Mouse (Mus musculus): ENCODE measurements at regions not wholly inside any gene's neighbourhood (a gene's known extent, or its start where the extent isn't known, plus 50 kb on each side); places are given as distances from the start of the nearest gene placed in this dataset.

DNA sequence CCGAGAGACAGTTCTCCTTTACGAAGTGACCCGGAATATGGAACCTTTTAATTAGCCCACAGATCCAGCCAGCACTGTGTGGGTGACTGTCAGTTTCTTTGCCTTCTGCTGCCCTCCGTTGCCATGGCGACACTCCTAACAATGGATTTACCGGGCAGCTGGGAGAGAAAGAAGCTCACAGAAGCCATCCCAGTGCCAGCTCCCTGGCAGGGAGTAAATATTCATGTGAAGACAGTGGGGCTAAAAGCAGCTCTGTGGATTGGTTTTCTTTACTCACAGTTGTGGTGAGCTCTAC is 131.3 kb downstream of the Med10 start:
- H3K4me3 ChIP-seq (ENCODE audit: control insufficient read depth, insufficient read depth, low read length): no peak overlapping the region
- WGBS: 76% methylated on average over 6 of the region's 6 CpGs
- H3K36me3 ChIP-seq (ENCODE audit: control insufficient read depth, insufficient read depth, low read length): no peaks in the 10 kb centered on the region
- no peak for DNase-seq
- no peak overlapping the region for H3K27ac ChIP-seq (ENCODE audit: control insufficient read depth, insufficient read depth, low read length)
- H3K4me1 ChIP-seq (replicated peaks; ENCODE audit: control insufficient read depth, insufficient read depth, low read length): no peaks in the 10 kb centered on the region
- TF ChIP-seq CTCF (IDR thresholded peaks at IDR 0.05; ENCODE audit: borderline replicate concordance, control insufficient read depth, extremely low read depth, insufficient read depth, low read length, poor library complexity) (no peak), POLR2A (IDR thresholded peaks at IDR 0.05; ENCODE audit: control insufficient read depth, extremely low read depth, insufficient read depth, low read length, poor library complexity) (no peak)
- no peaks in the 10 kb centered on the region for H3K27me3 ChIP-seq (ENCODE audit: control insufficient read depth, insufficient read depth, low read length)

DNA sequence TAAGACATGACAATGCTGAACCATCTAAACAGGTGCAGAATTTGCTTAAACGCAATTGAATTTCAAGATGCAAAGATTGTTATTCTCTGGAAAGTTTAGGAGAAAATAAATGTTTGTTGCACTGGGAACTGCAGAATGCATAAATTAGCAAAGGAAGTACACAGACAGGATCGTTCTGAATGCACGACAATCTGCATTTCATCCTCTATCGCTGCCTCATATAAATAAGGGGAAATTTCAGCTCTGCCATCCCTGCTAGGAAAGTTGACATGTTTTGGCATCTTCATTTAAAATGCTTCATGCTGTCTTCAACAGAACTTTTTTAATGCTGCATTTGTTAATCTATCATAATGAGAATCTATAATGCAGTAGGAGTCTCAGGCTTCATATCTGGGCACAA is 137.6 kb downstream of the Med10 start:
- H3K27me3 ChIP-seq (ENCODE audit: control insufficient read depth, insufficient read depth, low read length): no peaks in the 10 kb centered on the region
- TF ChIP-seq CTCF (IDR thresholded peaks at IDR 0.05; ENCODE audit: borderline replicate concordance, control insufficient read depth, extremely low read depth, insufficient read depth, low read length, poor library complexity): no peak
- TF ChIP-seq POLR2A (IDR thresholded peaks at IDR 0.05; ENCODE audit: control insufficient read depth, extremely low read depth, insufficient read depth, low read length, poor library complexity): no peak
- 92% methylated on average over 4 of the region's 4 CpGs for WGBS
- no peak for DNase-seq
- no peaks in the 10 kb centered on the region for H3K36me3 ChIP-seq (ENCODE audit: control insufficient read depth, insufficient read depth, low read length)
- H3K27ac ChIP-seq (ENCODE audit: control insufficient read depth, insufficient read depth, low read length): no peak overlapping the region
- H3K4me1 ChIP-seq (replicated peaks; ENCODE audit: control insufficient read depth, insufficient read depth, low read length): no peaks in the 10 kb centered on the region
- no peak overlapping the region for H3K4me3 ChIP-seq (ENCODE audit: control insufficient read depth, insufficient read depth, low read length)

- Histone ChIP-seq H3K36me3 (ENCODE audit: control insufficient read depth, insufficient read depth, low read length) (no peaks in the 10 kb centered on the region), H3K4me3 (ENCODE audit: control insufficient read depth, insufficient read depth, low read length) (no peak overlapping the region), H3K27ac (ENCODE audit: control insufficient read depth, insufficient read depth, low read length) (no peak overlapping the region), H3K4me1 (replicated peaks; ENCODE audit: control insufficient read depth, insufficient read depth, low read length) (no peaks in the 10 kb centered on the region), H3K27me3 (ENCODE audit: control insufficient read depth, insufficient read depth, low read length) (no peaks in the 10 kb centered on the region)
- no peak for DNase-seq
- TF ChIP-seq POLR2A (IDR thresholded peaks at IDR 0.05; ENCODE audit: control insufficient read depth, extremely low read depth, insufficient read depth, low read length, poor library complexity) (no peak), CTCF (IDR thresholded peaks at IDR 0.05; ENCODE audit: borderline replicate concordance, control insufficient read depth, extremely low read depth, insufficient read depth, low read length, poor library complexity) (no peak)
- WGBS: 41% methylated on average over 1 of the region's 1 CpGs
Observed at GRCm38 (mm10) chr13:69944651-69945050, 142.5 kb downstream of the Med10 start.

GRCm38 (mm10) chr13:69946615-69947014 is 144.4 kb downstream of the Med10 start:
- Histone ChIP-seq H3K36me3 (ENCODE audit: control insufficient read depth, insufficient read depth, low read length) (no peaks in the 10 kb centered on the region), H3K27me3 (ENCODE audit: control insufficient read depth, insufficient read depth, low read length) (no peaks in the 10 kb centered on the region), H3K27ac (ENCODE audit: control insufficient read depth, insufficient read depth, low read length) (no peak overlapping the region), H3K4me3 (ENCODE audit: control insufficient read depth, insufficient read depth, low read length) (no peak overlapping the region), H3K4me1 (replicated peaks; ENCODE audit: control insufficient read depth, insufficient read depth, low read length) (no peaks in the 10 kb centered on the region)
- DNase-seq: no peak
- TF ChIP-seq POLR2A (IDR thresholded peaks at IDR 0.05; ENCODE audit: control insufficient read depth, extremely low read depth, insufficient read depth, low read length, poor library complexity): no peak
- 78% methylated on average over 7 of the region's 7 CpGs for WGBS

DNA sequence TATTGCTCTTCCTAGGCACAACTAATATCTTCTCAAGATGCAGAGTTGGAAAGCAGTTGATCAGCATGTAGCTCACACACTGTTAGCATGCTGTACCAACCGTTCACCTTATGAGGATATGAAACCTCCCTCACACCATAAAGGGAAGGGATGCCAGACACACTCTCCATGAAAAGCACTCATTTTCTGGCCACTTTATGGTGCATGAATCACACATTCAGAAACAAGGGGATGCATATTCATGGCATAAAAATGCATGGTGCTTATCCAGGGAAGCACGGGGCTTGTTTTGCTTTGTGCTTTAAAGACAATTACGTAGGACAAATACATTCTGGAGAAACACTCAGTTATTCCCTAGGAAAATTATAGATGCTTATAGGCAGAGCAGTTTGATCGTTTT is 149.9 kb downstream of the Med10 start:
- Histone ChIP-seq H3K27ac (ENCODE audit: control insufficient read depth, insufficient read depth, low read length) (no peak overlapping the region), H3K4me1 (replicated peaks; ENCODE audit: control insufficient read depth, insufficient read depth, low read length) (no peaks in the 10 kb centered on the region), H3K27me3 (ENCODE audit: control insufficient read depth, insufficient read depth, low read length) (no peaks in the 10 kb centered on the region), H3K4me3 (ENCODE audit: control insufficient read depth, insufficient read depth, low read length) (no peak overlapping the region), H3K36me3 (ENCODE audit: control insufficient read depth, insufficient read depth, low read length) (no peaks in the 10 kb centered on the region)
- no peak for DNase-seq
- 95% methylated on average over 4 of the region's 4 CpGs for WGBS
- no peak for TF ChIP-seq CTCF (IDR thresholded peaks at IDR 0.05; ENCODE audit: borderline replicate concordance, control insufficient read depth, extremely low read depth, insufficient read depth, low read length, poor library complexity)
- TF ChIP-seq POLR2A (IDR thresholded peaks at IDR 0.05; ENCODE audit: control insufficient read depth, extremely low read depth, insufficient read depth, low read length, poor library complexity): no peak

GRCm38 (mm10) chr13:69954171-69954570 is 152.0 kb downstream of the Med10 start:
- Histone ChIP-seq H3K4me1 (replicated peaks; ENCODE audit: control insufficient read depth, insufficient read depth, low read length) (no peaks in the 10 kb centered on the region), H3K4me3 (ENCODE audit: control insufficient read depth, insufficient read depth, low read length) (no peak overlapping the region), H3K27ac (ENCODE audit: control insufficient read depth, insufficient read depth, low read length) (no peak overlapping the region), H3K27me3 (ENCODE audit: control insufficient read depth, insufficient read depth, low read length) (no peaks in the 10 kb centered on the region), H3K36me3 (ENCODE audit: control insufficient read depth, insufficient read depth, low read length) (no peaks in the 10 kb centered on the region)
- no peak for DNase-seq
- 59% methylated on average over 5 of the region's 5 CpGs for WGBS
- TF ChIP-seq CTCF (IDR thresholded peaks at IDR 0.05; ENCODE audit: borderline replicate concordance, control insufficient read depth, extremely low read depth, insufficient read depth, low read length, poor library complexity) (no peak), POLR2A (IDR thresholded peaks at IDR 0.05; ENCODE audit: control insufficient read depth, extremely low read depth, insufficient read depth, low read length, poor library complexity) (no peak)

GRCm38 (mm10) chr13:69955503-69955902 is 153.3 kb downstream of the Med10 start:
- Histone ChIP-seq H3K4me1 (replicated peaks; ENCODE audit: control insufficient read depth, insufficient read depth, low read length) (no peaks in the 10 kb centered on the region), H3K27ac (ENCODE audit: control insufficient read depth, insufficient read depth, low read length) (no peak overlapping the region), H3K36me3 (ENCODE audit: control insufficient read depth, insufficient read depth, low read length) (no peaks in the 10 kb centered on the region), H3K27me3 (ENCODE audit: control insufficient read depth, insufficient read depth, low read length) (no peaks in the 10 kb centered on the region), H3K4me3 (ENCODE audit: control insufficient read depth, insufficient read depth, low read length) (no peak overlapping the region)
- DNase-seq: no peak
- WGBS: 74% methylated on average over 2 of the region's 2 CpGs
- TF ChIP-seq CTCF (IDR thresholded peaks at IDR 0.05; ENCODE audit: borderline replicate concordance, control insufficient read depth, extremely low read depth, insufficient read depth, low read length, poor library complexity): no peak
- no peak for TF ChIP-seq POLR2A (IDR thresholded peaks at IDR 0.05; ENCODE audit: control insufficient read depth, extremely low read depth, insufficient read depth, low read length, poor library complexity)
